Mouse (Mus musculus) midbrain, embryonic 11.5 days (tissue): ENCODE results near the gene Gm3250. TPM values are rescaled to one million over a fixed set of nuclear protein-coding genes. Genes with fewer than 3 reads are reported as not detected.
A peak's percentile ranks its signal among the peaks of the same experiment; 100 is the strongest.
"Not testable (repeated sequence)": the region's sequence is repeated elsewhere in the genome, so short reads cannot be mapped to it uniquely, and the experiment has no call there.

Experiments
- ATAC-seq: fragments of 200-750 bp; cut with Nextera tagmentation; 2 replicates; pipeline ENCODE4 v1.8.0; 2017; ENCODE audit warnings: moderate TSS enrichment, moderate library complexity; ENCODE audit not compliant: low FRiP score
- DNase-seq: peaks from one replicate; pipeline ENCODE4 v3.0.0; 2015; ENCODE audit warnings: low spot score; ENCODE audit errors: missing footprints
- H3K27ac ChIP-seq: fragments of 300-500 bp; sonication (generic); 2 replicates; pipeline ENCODE4 v1.5.1; 2014; ENCODE audit warnings: low read depth, low read length
- H3K27me3 ChIP-seq: fragments of 300-500 bp; sonication (generic); 2 replicates; pipeline ENCODE4 v1.6.1; 2014; ENCODE audit warnings: mild to moderate bottlenecking, low read length, moderate library complexity, mixed read lengths; ENCODE audit not compliant: control insufficient read depth, insufficient read depth
- H3K36me3 ChIP-seq: fragments of 300-500 bp; sonication (generic); 2 replicates; pipeline ENCODE4 v1.6.1; 2014; ENCODE audit warnings: mild to moderate bottlenecking, low read length, moderate library complexity, mixed read lengths; ENCODE audit not compliant: control insufficient read depth, insufficient read depth
- H3K4me1 ChIP-seq: fragments of 300-500 bp; sonication (generic); 2 replicates; pipeline ENCODE4 v1.6.1; 2014; ENCODE audit warnings: low read length; ENCODE audit not compliant: control insufficient read depth, insufficient read depth
- H3K4me2 ChIP-seq: fragments of 300-500 bp; sonication (generic); 2 replicates; pipeline ENCODE4 v1.6.1; 2014; ENCODE audit warnings: mild to moderate bottlenecking, moderate library complexity
- H3K4me3 ChIP-seq: fragments of 300-500 bp; sonication (generic); 2 replicates; pipeline ENCODE4 v1.5.1; 2014; ENCODE audit warnings: low read depth, low read length
- H3K9ac ChIP-seq: fragments of 300-500 bp; sonication (generic); 2 replicates; pipeline ENCODE4 v1.6.1; 2014; ENCODE audit warnings: low read length
- H3K9me3 ChIP-seq: fragments of 300-500 bp; sonication (generic); 2 replicates; pipeline ENCODE4 v1.6.1; 2016; ENCODE audit warnings: low read length; ENCODE audit not compliant: control insufficient read depth
- WGBS: fragments of 180-500 bp; shearing (Covaris S2); extraction: QIAGEN DNeasy Blood & Tissue Kit; methylation state at CpG from one replicate; pipeline ENCODE4 v1.1.7; 2014; 5-methylcytosine and 5-hydroxymethylcytosine counted together
- polyA plus RNA-seq: library from polyadenylated mRNA; unstranded; fragments of >200 nt; fragmentation: Nextera tagmentation; extraction: Ambion mirVana; gene quantifications from 2 replicates; pipeline ENCODE4 v1.2.1, GENCODE M21; 2014

Gm3250 gene
- polyA plus RNA-seq, result not detected in 2 replicates

DNA sequence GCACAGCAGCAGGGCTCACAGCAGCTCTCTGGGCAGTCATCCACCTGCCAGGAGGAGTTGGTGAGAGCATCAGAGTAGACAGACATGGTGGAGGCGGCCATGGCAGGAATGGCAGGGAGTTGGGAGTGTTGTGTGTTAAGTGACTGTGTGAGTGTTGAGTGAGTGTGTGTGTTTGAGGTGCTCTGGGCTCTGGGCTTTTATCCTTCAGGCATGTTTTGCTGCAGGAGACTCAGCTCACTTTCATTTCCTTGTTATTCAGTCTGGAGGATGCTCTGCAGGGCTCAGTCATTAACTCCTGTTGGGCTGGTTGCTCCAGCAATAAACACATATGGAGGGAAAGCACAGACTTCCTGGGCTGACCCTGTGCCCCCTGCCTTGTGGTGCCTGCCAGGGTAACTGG lies at the start of gene Gm3250:
Gene Gm3250, minus strand, starts transcription at position 101 of the 400 bp plus-strand sequence.
- not testable (repeated sequence) for H3K4me1 ChIP-seq, ATAC-seq, DNase-seq, H3K9ac ChIP-seq, H3K27me3 ChIP-seq, H3K4me3 ChIP-seq, H3K27ac ChIP-seq, H3K4me2 ChIP-seq, H3K9me3 ChIP-seq, H3K36me3 ChIP-seq
- no CpG with 5 or more reads among the region's 1 CpGs for WGBS

DNA sequence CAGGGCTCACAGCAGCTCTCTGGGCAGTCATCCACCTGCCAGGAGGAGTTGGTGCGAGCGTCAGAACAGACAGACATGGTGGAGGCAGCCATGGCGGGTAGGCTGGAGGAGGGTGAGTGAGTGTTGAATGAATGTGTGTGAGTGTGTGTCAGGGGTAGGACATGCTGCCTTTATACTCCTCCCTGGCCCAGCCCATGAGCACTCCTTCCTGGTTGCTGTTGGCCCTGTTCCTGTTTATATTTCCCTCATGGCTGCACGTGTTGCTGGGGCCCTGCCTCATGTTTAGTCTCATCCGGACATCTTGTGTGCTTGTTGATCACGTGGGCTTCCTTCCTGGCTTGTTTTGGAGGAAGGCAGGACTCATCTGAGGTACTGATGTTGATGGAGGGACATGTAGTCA lies 44.6 kb upstream of the Gm3250 start, which contains the start of gene Krtap10-4:
Gene Krtap10-4, minus strand, starts transcription at position 145 of the 400 bp plus-strand sequence.
- 80% methylated on average over 6 of the region's 6 CpGs for WGBS
- DNase-seq (no peak), ATAC-seq (no peak)
- Histone ChIP-seq H3K4me2 (no peak within 1 kb of the TSS), H3K27ac (no peak within 1 kb of the TSS), H3K9me3 (no peaks in the 10 kb centered on the region), H3K4me3 (no peak within 1 kb of the TSS), H3K27me3 (no peaks in the 10 kb centered on the region), H3K36me3 (no peaks in the 10 kb centered on the region), H3K4me1 (no peaks in the 10 kb centered on the region), H3K9ac (no peak within 1 kb of the TSS)

DNA sequence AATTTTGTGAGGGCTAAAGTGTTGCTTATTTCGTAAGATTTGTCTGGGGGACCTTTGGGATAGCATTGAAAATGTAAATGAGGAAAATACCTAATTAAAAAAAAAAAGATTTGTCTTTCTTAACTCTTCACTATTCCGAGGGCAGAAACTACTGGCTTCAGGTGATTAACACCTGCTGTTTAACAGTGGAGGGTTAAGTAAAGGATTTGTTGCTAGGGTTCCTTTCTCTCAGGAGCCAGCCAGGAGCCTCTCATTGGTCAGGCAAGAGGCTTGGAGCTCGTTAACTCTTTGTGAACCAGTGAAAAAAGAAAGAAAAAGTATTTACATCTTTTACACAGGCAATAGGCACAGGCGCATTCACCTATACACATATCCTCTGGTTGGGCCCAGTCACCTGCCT lies 36.9 kb upstream of the Gm3250 start:
- no peaks in the 10 kb centered on the region for H3K36me3 ChIP-seq
- no peaks in the 10 kb centered on the region for H3K9me3 ChIP-seq
- 32% methylated on average over 4 of the region's 4 CpGs for WGBS
- H3K9ac ChIP-seq, result no peak overlapping the region
- ATAC-seq (no peak), DNase-seq (peak; percentile 66)
- no peak overlapping the region for H3K27ac ChIP-seq
- H3K4me2 ChIP-seq, result no peak overlapping the region
- no peaks in the 10 kb centered on the region for H3K4me1 ChIP-seq
- H3K4me3 ChIP-seq, result no peak overlapping the region
- H3K27me3 ChIP-seq, result no peaks in the 10 kb centered on the region

DNA sequence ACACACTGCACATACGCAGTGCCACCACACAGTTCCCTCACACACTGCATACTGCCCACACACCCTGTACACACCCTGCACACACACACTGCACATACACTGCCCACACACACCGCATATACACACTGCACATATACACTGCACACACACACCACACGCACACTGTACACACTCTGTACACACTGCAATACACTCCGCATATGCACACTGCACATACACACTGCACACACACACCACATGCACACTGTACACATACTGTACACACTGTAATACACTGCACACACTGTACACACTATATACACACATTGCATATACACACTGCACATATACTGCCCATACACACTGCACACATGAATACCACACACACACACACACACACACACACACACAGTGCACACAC lies 36.2 kb upstream of the Gm3250 start:
- Histone ChIP-seq H3K4me2 (no peak overlapping the region), H3K9ac (no peak overlapping the region), H3K36me3 (no peaks in the 10 kb centered on the region), H3K9me3 (no peaks in the 10 kb centered on the region), H3K4me3 (no peak overlapping the region), H3K27me3 (no peaks in the 10 kb centered on the region), H3K4me1 (no peaks in the 10 kb centered on the region), H3K27ac (no peak overlapping the region)
- ATAC-seq, result no peak
- DNase-seq, result no peak
- 94% methylated on average over 4 of the region's 4 CpGs for WGBS

DNA sequence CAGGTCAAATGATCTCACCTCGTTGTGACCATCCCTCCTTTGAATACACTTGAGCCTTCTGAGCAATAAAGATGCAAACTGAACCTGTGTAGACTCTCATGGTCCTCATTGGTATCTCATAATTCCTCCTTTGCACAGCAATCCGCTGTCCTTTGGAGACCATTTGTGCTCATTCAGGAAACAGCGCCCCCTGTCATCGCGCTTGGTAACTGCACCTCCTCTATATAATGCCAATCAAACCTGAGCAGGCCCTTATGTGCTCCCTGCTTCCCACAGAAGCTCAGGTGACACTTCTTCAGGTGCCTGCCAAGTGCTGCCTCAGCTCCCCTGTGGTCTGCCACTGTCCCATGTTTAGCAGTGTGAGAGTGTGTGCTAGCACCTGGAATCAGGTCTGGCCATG lies 33.2 kb upstream of the Gm3250 start:
- Histone ChIP-seq H3K4me3 (no peak overlapping the region), H3K9me3 (no peaks in the 10 kb centered on the region), H3K9ac (no peak overlapping the region), H3K4me2 (no peak overlapping the region), H3K36me3 (no peaks in the 10 kb centered on the region), H3K4me1 (no peaks in the 10 kb centered on the region), H3K27me3 (no peaks in the 10 kb centered on the region), H3K27ac (no peak overlapping the region)
- ATAC-seq (no peak), DNase-seq (peak; percentile 90)
- WGBS, result 33% methylated on average over 5 of the region's 5 CpGs

DNA sequence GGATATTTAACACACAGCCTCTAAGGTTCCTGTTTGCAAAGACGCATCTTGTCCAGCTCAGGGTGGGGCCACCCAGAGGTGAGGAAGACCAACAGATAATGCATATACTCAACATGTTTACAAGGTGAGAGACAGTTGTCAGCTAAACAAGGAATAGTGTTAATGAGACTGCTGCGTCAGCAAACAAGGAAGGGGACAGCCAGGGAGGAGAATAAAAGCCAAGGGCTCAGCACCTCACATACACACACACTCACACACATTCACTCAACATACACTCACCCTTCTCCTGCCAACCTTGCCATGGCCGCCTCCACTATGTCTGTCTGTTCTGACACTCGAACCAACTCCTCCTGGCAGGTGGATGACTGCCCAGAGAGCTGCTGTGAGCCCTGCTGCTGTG lies 32.0 kb upstream of the Gm3250 start, which contains the start of gene Gm2696:
Gene Gm2696, plus strand, starts transcription at position 301 of the 400 bp plus-strand sequence.
- ATAC-seq, result no peak
- Histone ChIP-seq H3K36me3 (no peaks in the 10 kb centered on the region), H3K4me1 (no peaks in the 10 kb centered on the region), H3K27ac (no peak within 1 kb of the TSS), H3K27me3 (no peaks in the 10 kb centered on the region), H3K4me3 (no peak within 1 kb of the TSS), H3K9me3 (no peaks in the 10 kb centered on the region), H3K9ac (no peak within 1 kb of the TSS), H3K4me2 (no peak within 1 kb of the TSS)
- WGBS, result 65% methylated on average over 4 of the region's 4 CpGs
- DNase-seq, result peak; percentile 75

DNA sequence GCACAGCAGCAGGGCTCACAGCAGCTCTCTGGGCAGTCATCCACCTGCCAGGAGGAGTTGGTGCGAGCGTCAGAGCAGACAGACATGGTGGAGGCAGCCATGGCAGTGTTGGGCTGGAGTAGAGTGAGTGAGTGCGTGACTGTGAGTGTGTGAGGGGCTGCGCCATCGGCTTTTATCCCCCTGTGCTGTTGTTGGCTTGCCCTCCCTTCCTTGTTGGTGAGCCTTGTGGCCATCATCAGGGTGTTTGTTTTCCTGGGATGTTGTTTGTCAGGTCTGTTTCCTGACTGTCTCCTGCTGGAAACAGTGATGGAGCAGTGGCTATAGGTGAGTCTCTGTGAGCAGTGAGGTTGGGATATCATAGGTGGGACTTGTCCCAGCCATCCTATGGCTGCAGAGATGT lies 29.4 kb upstream of the Gm3250 start, which contains the start of gene Gm9507:
Gene Gm9507, minus strand, starts transcription at position 101 of the 400 bp plus-strand sequence.
- DNase-seq (peak; percentile 37), ATAC-seq (no peak)
- Histone ChIP-seq H3K27ac (no peak within 1 kb of the TSS), H3K4me1 (no peaks in the 10 kb centered on the region), H3K27me3 (no peaks in the 10 kb centered on the region), H3K4me3 (no peak within 1 kb of the TSS), H3K9ac (no peak within 1 kb of the TSS), H3K9me3 (no peaks in the 10 kb centered on the region), H3K4me2 (no peak within 1 kb of the TSS), H3K36me3 (no peaks in the 10 kb centered on the region)
- WGBS, result 58% methylated on average over 5 of the region's 5 CpGs

DNA sequence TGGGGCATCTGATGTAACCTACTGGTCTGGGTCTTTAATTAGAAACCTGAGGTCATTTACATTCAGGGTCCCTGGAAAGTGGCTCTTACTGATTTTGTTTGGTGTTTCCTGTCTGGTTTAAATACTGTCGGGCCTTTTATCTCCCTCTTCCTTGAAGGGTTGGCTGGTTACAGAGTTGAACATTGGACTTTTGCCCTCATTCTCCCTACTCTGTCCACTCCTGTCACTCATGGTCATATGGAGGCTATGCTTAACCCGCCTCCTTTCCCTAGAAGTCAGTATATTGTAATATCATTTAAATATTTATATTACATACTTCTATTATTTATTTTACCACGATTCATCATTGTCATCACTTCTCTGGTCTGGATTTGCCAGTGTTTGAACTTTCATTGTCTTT lies 21.8 kb upstream of the Gm3250 start:
- Histone ChIP-seq H3K9ac (no peak overlapping the region), H3K4me3 (no peak overlapping the region), H3K4me1 (0 out of 2 replicates have a peak, but pooled peaks cover under 1% of the 10 kb centered on the region), H3K9me3 (no peaks in the 10 kb centered on the region), H3K27me3 (no peaks in the 10 kb centered on the region), H3K36me3 (no peaks in the 10 kb centered on the region), H3K4me2 (no peak overlapping the region), H3K27ac (no peak overlapping the region)
- ATAC-seq, result no peak
- WGBS, result 81% methylated on average over 3 of the region's 3 CpGs
- DNase-seq, result peak; percentile 35

DNA sequence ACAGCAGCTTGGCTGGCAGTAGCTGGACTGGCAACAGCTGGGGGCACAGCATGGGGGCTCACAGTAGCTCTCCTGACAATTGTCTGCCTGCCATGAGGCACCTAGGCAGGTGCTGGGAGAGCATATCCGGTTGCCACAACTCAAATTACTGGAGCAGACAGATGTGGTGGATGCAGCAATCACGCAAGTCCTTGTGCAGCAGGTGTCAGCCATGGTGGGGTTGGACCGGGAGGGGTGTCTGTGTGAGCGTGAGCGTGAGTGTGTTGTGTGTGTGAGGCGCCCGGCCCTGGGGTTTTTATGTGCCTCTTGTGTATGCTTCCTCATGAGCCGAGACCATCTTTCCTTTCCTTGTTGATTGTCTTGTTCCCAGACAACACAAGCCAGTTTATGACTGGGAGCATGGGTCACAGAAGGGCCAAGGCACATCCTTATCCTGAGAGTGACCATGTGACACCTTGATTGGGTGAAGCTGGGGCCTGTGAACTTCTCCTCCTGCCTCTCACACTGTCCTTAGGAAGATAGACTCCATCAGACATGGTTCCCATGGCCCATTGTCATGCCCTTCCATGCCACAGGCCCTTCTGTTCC lies 16.7 kb upstream of the Gm3250 start, which contains the start of gene Gm19668:
Gene Gm19668, minus strand, starts transcription at position 213 of the 588 bp plus-strand sequence.
- Histone ChIP-seq H3K36me3 (no peaks in the 10 kb centered on the region), H3K27ac (no peak within 1 kb of the TSS), H3K9ac (no peak within 1 kb of the TSS), H3K4me3 (no peak within 1 kb of the TSS), H3K4me2 (no peak within 1 kb of the TSS), H3K27me3 (no peaks in the 10 kb centered on the region), H3K9me3 (no peaks in the 10 kb centered on the region), H3K4me1 (peaks cover 2% of the 10 kb centered on the region; the same call in 1 of the 2 replicates)
- ATAC-seq (no peak), DNase-seq (peak; percentile 79)
- 65% methylated on average over 8 of the region's 8 CpGs for WGBS
